Mouse (Mus musculus): ENCODE measurements at regions not wholly inside any gene's neighbourhood (a gene's known extent, or its start where the extent isn't known, plus 50 kb on each side); places are given as distances from the start of the nearest gene placed in this dataset.

DNA sequence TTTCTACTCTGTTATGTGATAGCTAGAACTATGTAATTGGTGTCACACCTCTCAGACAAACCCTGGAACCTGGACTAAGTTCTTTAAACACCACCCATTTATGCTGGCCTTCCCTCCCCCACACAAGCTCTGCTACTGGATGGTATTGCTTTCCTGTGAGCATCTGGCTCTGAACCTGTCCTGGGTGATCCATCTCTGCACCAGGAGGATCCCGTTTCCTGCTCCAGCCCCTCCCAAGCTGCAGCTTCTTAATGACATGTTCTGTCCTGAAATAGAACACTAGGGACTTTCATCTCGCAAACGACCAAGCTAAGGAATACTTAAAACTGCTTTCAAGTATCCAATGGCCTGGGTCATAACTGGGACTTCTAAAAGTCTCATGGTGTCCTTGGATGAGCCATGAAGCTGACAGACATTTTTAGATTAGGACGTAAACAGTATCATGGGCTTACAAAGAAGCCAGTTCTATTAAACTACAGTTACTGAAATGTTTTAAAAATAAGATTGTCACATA lies 74.4 kb upstream of the Zdhhc17 start:
- no peak for TF ChIP-seq POLR2A (IDR thresholded peaks at IDR 0.05; ENCODE audit: insufficient read depth, low read depth, low read length)
- no peak for TF ChIP-seq EP300 (IDR thresholded peaks at IDR 0.05; ENCODE audit: insufficient read depth, low read depth, low read length)
